Mouse (Mus musculus): ENCODE data around the gene Rubcnl. TPM values are rescaled to one million over a fixed set of nuclear protein-coding genes. Genes with fewer than 3 reads are reported as not detected.
A peak's percentile ranks its signal among the peaks of the same experiment; 100 is the strongest.

Gene Rubcnl
- total and polyA plus RNA-seq, 2 experiments from 2014 or later: 0.25 to 0.26 TPM

- no peak overlapping the region for H3K4me2 ChIP-seq (ENCODE audit: low read depth, low read length)
- no peaks in the 10 kb centered on the region for H3K4me1 ChIP-seq (ENCODE audit: insufficient read depth, low read length)
- no peak for TF ChIP-seq CTCF (IDR thresholded peaks at IDR 0.05; ENCODE audit: low read depth)
- ATAC-seq: no peak
- no peak overlapping the region for H3K27ac ChIP-seq
- H3K36me3 ChIP-seq (ENCODE audit: insufficient read depth, low read length): no peaks in the 10 kb centered on the region
- H3K27me3 ChIP-seq (ENCODE audit: insufficient read depth, low read length): no peaks in the 10 kb centered on the region
- DNase-seq (ENCODE audit: low spot score): no peak
- H3K4me3 ChIP-seq (ENCODE audit: low read length): no peak overlapping the region
- H3K9me3 ChIP-seq (ENCODE audit: low read length): no peaks in the 10 kb centered on the region
- whole genome bisulfite sequencing: 88% methylated on average over 18 of the region's 19 CpGs
- H3K9ac ChIP-seq (replicated peaks; ENCODE audit: low read length): no peak overlapping the region
These were observed 52.7 kb downstream of the Rubcnl start for GRCm38 (mm10) chr14:75068430-75069112.

- no peaks in the 10 kb centered on the region for H3K9me3 ChIP-seq (ENCODE audit: low read length)
- no peaks in the 10 kb centered on the region for H3K4me1 ChIP-seq (ENCODE audit: insufficient read depth, low read length)
- no peaks in the 10 kb centered on the region for H3K36me3 ChIP-seq (ENCODE audit: insufficient read depth, low read length)
- no peaks in the 10 kb centered on the region for H3K27me3 ChIP-seq (ENCODE audit: insufficient read depth, low read length)
- WGBS: 76% methylated on average over 7 of the region's 7 CpGs
- no peak overlapping the region for H3K9ac ChIP-seq (replicated peaks; ENCODE audit: low read length)
- no peak overlapping the region for H3K27ac ChIP-seq
- DNase-seq (ENCODE audit: low spot score) (no peak), ATAC-seq (no peak)
- no peak for TF ChIP-seq CTCF (IDR thresholded peaks at IDR 0.05; ENCODE audit: low read depth)
- H3K4me3 ChIP-seq (ENCODE audit: low read length): no peak overlapping the region
- no peak overlapping the region for H3K4me2 ChIP-seq (ENCODE audit: low read depth, low read length)
These were observed 53.6 kb downstream of the Rubcnl start for GRCm38 (mm10) chr14:75069356-75069979.

GRCm38 (mm10) chr14:75071091-75071490, 55.3 kb downstream of the Rubcnl start:
- H3K36me3 ChIP-seq (ENCODE audit: insufficient read depth, low read length): no peaks in the 10 kb centered on the region
- no peak overlapping the region for H3K4me3 ChIP-seq (ENCODE audit: low read length)
- 92% methylated on average over 15 of the region's 15 CpGs for WGBS
- H3K4me2 ChIP-seq (ENCODE audit: low read depth, low read length): no peak overlapping the region
- H3K9me3 ChIP-seq (ENCODE audit: low read length): no peaks in the 10 kb centered on the region
- H3K9ac ChIP-seq (replicated peaks; ENCODE audit: low read length): no peak overlapping the region
- H3K4me1 ChIP-seq (ENCODE audit: insufficient read depth, low read length): no peaks in the 10 kb centered on the region
- no peaks in the 10 kb centered on the region for H3K27me3 ChIP-seq (ENCODE audit: insufficient read depth, low read length)
- ATAC-seq: no peak
- no peak overlapping the region for H3K27ac ChIP-seq
- TF ChIP-seq CTCF (IDR thresholded peaks at IDR 0.05; ENCODE audit: low read depth): no peak
- DNase-seq (ENCODE audit: low spot score): no peak

- Histone ChIP-seq H3K36me3 (ENCODE audit: insufficient read depth, low read length) (no peaks in the 10 kb centered on the region), H3K9me3 (ENCODE audit: low read length) (no peaks in the 10 kb centered on the region), H3K4me1 (ENCODE audit: insufficient read depth, low read length) (no peaks in the 10 kb centered on the region), H3K27me3 (ENCODE audit: insufficient read depth, low read length) (no peaks in the 10 kb centered on the region), H3K27ac (no peak overlapping the region), H3K4me2 (ENCODE audit: low read depth, low read length) (no peak overlapping the region), H3K9ac (replicated peaks; ENCODE audit: low read length) (no peak overlapping the region), H3K4me3 (ENCODE audit: low read length) (no peak overlapping the region)
- ATAC-seq: no peak
- WGBS: 62% methylated on average over 10 of the region's 10 CpGs
- TF ChIP-seq CTCF (IDR thresholded peaks at IDR 0.05; ENCODE audit: low read depth): no peak
- no peak for DNase-seq (ENCODE audit: low spot score)
These were observed 59.7 kb downstream of the Rubcnl start for GRCm38 (mm10) chr14:75075299-75076180.

- no peaks in the 10 kb centered on the region for H3K9me3 ChIP-seq (ENCODE audit: low read length)
- no peak overlapping the region for H3K4me2 ChIP-seq (ENCODE audit: low read depth, low read length)
- no peak overlapping the region for H3K27ac ChIP-seq
- ATAC-seq (no peak), DNase-seq (ENCODE audit: low spot score) (peak; percentile 27)
- no peak overlapping the region for H3K4me3 ChIP-seq (ENCODE audit: low read length)
- H3K36me3 ChIP-seq (ENCODE audit: insufficient read depth, low read length): no peaks in the 10 kb centered on the region
- 58% methylated on average over 6 of the region's 6 CpGs for WGBS
- TF ChIP-seq CTCF (IDR thresholded peaks at IDR 0.05; ENCODE audit: low read depth): no peak
- no peaks in the 10 kb centered on the region for H3K27me3 ChIP-seq (ENCODE audit: insufficient read depth, low read length)
- H3K9ac ChIP-seq (replicated peaks; ENCODE audit: low read length): no peak overlapping the region
- no peaks in the 10 kb centered on the region for H3K4me1 ChIP-seq (ENCODE audit: insufficient read depth, low read length)
These were observed 62.1 kb downstream of the Rubcnl start for GRCm38 (mm10) chr14:75077946-75078345.

Other genes starting within 250 kb of the Rubcnl start
- gene Lrch1, start 68.2 kb upstream of the Rubcnl start, total RNA-seq (2014; rRNA removed): 12.7 and 22.3 TPM in 2 replicates
- gene Lrch1, start 68.2 kb upstream of the Rubcnl start, polyA plus RNA-seq (2015; fragmentation: Nextera tagmentation; extraction: Ambion mirVana): 16.5 and 17.3 TPM in 2 replicates
- gene Lrrc63, start 114.9 kb downstream of the Rubcnl start, total RNA-seq (2014; rRNA removed): not detected in 2 replicates
- gene Lrrc63, start 114.9 kb downstream of the Rubcnl start, polyA plus RNA-seq (2015; fragmentation: Nextera tagmentation; extraction: Ambion mirVana): 0.09 TPM in 1 of 2 replicates, not detected in the other
- 6.5 and 6.9 TPM in 2 replicates for gene Lcp1, start 115.1 kb downstream of the Rubcnl start, total RNA-seq (2014; rRNA removed)
- 7.9 and 8.3 TPM in 2 replicates for gene Lcp1, start 115.1 kb downstream of the Rubcnl start, polyA plus RNA-seq (2015; fragmentation: Nextera tagmentation; extraction: Ambion mirVana)
- not detected in 2 replicates for gene Cpb2, start 226.3 kb downstream of the Rubcnl start, total RNA-seq (2014; rRNA removed)
- not detected in 2 replicates for gene Cpb2, start 226.3 kb downstream of the Rubcnl start, polyA plus RNA-seq (2015; fragmentation: Nextera tagmentation; extraction: Ambion mirVana)